8 mouse cellular contexts compared by ENCODE assay signal in genomic region chr4:155151221-155151788, GRCm38 (mm10).
A peak's percentile ranks its signal among the peaks of the same experiment; 100 is the strongest.
DNase-seq lines count a peak whose midpoint lies in the region; ATAC-seq and TF ChIP-seq lines count a peak whose summit lies in the region.

No protein-coding gene starts in this region.

- DNase-seq in lung, adult 2 months: no peak
- DNase-seq in lung, postnatal 14 days: no peak
- DNase-seq in cerebellum, adult 11-12 months: no peak
- DNase-seq in layer of hippocampus, adult 8-10 months (ENCODE audit: low spot score in 2 of 2): no peak
- DNase-seq in adrenal gland, adult 18-20 months (ENCODE audit: low spot score in 2 of 2): no peak

- H3K27ac ChIP-seq in embryonic fibroblast, embryonic 13.5 days (ENCODE audit: insufficient read depth, low read length): peak overlapping the region; percentile 62
- H3K27ac ChIP-seq in intestine, postnatal 0 days (ENCODE audit: low read depth, low read length): peak overlapping the region; percentile 92
- no peak overlapping the region for H3K27ac ChIP-seq in neural tube, embryonic 12.5 days

- TF ChIP-seq POLR2A in lung, adult 2 months (IDR thresholded peaks at IDR 0.05; ENCODE audit: borderline replicate concordance, extremely low read depth, low read depth, low read length): no peak
- TF ChIP-seq POLR2A in embryonic fibroblast, embryonic 13.5 days (IDR thresholded peaks at IDR 0.05; ENCODE audit: low read depth, low read length): no peak

- no peak for ATAC-seq in intestine, postnatal 0 days
- peak; percentile 18; the same call in 1 of the 2 replicates for ATAC-seq in neural tube, embryonic 12.5 days (ENCODE audit: low FRiP score, low read depth)

- no peaks in the 10 kb centered on the region for H3K9me3 ChIP-seq in intestine, postnatal 0 days (ENCODE audit: control insufficient read depth)
- no peaks in the 10 kb centered on the region for H3K9me3 ChIP-seq in neural tube, embryonic 12.5 days

- WGBS in lung, adult 2 months: 20% methylated on average over 12 of the region's 12 CpGs
- WGBS in intestine, postnatal 0 days: 47% methylated on average over 12 of the region's 12 CpGs
- WGBS in neural tube, embryonic 12.5 days: 50% methylated on average over 12 of the region's 12 CpGs

- H3K4me3 ChIP-seq in lung, adult 2 months (replicated peaks; ENCODE audit: extremely low read depth, low read depth, low read length): peak overlapping the region; percentile 69
- no peak overlapping the region for H3K4me3 ChIP-seq in embryonic fibroblast, embryonic 13.5 days (ENCODE audit: insufficient read depth, low read length)
- H3K4me3 ChIP-seq in intestine, postnatal 0 days (ENCODE audit: low read depth, low read length): peak overlapping the region; percentile 45
- H3K4me3 ChIP-seq in neural tube, embryonic 12.5 days: peak overlapping the region; percentile 38

- H3K27me3 ChIP-seq in intestine, postnatal 0 days (replicated peaks; ENCODE audit: control insufficient read depth, insufficient read depth, low read length): no peaks in the 10 kb centered on the region
- H3K27me3 ChIP-seq in neural tube, embryonic 12.5 days (replicated peaks): no peaks in the 10 kb centered on the region

- peaks cover 22% of the 10 kb centered on the region for H3K36me3 ChIP-seq in intestine, postnatal 0 days (ENCODE audit: control insufficient read depth, insufficient read depth)
- peaks cover 12% of the 10 kb centered on the region for H3K36me3 ChIP-seq in neural tube, embryonic 12.5 days

- H3K4me1 ChIP-seq in lung, adult 2 months (ENCODE audit: control insufficient read depth, insufficient read depth, low read length): peaks cover 29% of the 10 kb centered on the region
- peaks cover 12% of the 10 kb centered on the region for H3K4me1 ChIP-seq in embryonic fibroblast, embryonic 13.5 days (ENCODE audit: control insufficient read depth, insufficient read depth, low read length)
- peaks cover 13% of the 10 kb centered on the region for H3K4me1 ChIP-seq in intestine, postnatal 0 days (replicated peaks; ENCODE audit: control insufficient read depth, insufficient read depth, low read length)
- H3K4me1 ChIP-seq in neural tube, embryonic 12.5 days: peaks cover 26% of the 10 kb centered on the region

- peak overlapping the region; percentile 55 for H3K9ac ChIP-seq in intestine, postnatal 0 days (ENCODE audit: low read depth, low read length)
- peak overlapping the region; percentile 60; the same call in 1 of the 2 replicates for H3K9ac ChIP-seq in neural tube, embryonic 12.5 days

- H3K4me2 ChIP-seq in intestine, postnatal 0 days (replicated peaks; ENCODE audit: low read depth): peak overlapping the region; percentile 81
- peak overlapping the region; percentile 93 for H3K4me2 ChIP-seq in neural tube, embryonic 12.5 days (replicated peaks)

- TF ChIP-seq CTCF in lung, adult 2 months (IDR thresholded peaks at IDR 0.05; ENCODE audit: insufficient read depth, low read length): no peak
- TF ChIP-seq CTCF in embryonic fibroblast, embryonic 13.5 days (IDR thresholded peaks at IDR 0.05; ENCODE audit: borderline replicate concordance, insufficient read depth, low read length): no peak
- TF ChIP-seq CTCF in intestine, postnatal 0 days (IDR thresholded peaks at IDR 0.05; ENCODE audit: low read depth): no peak
